Mouse (Mus musculus) lung, postnatal 0 days (tissue): ENCODE results near the gene Pou5f1.

Source experiments
- CTCF ChIP-seq: IDR thresholded peaks from 2 replicates; pipeline ENCODE4 v1.5.1; 2016; ENCODE audit warnings: antibody characterized with exemption, mild to moderate bottlenecking
- EP300 ChIP-seq: IDR thresholded peaks from 2 replicates; pipeline ENCODE4 v1.6.1; 2016; ENCODE audit warnings: antibody characterized with exemption, mild to moderate bottlenecking, control low read depth

- TF ChIP-seq EP300 (no peak), CTCF (no peak)
Observed at GRCm38 (mm10) chr17:35554321-35554720, 48.5 kb downstream of the Pou5f1 start.
